Mouse (Mus musculus) adrenal gland, postnatal 14 days (tissue): ENCODE measurements around the gene Exoc3l2. TPM values are rescaled to one million over a fixed set of nuclear protein-coding genes. Genes with fewer than 3 reads are reported as not detected.
A peak's percentile ranks its signal among the peaks of the same experiment; 100 is the strongest.
"Not testable (repeated sequence)": the region's sequence is repeated elsewhere in the genome, so short reads cannot be mapped to it uniquely, and the experiment has no call there.

Experiments
- DNase-seq: peaks from one replicate; pipeline ENCODE4 v3.0.0; 2021; ENCODE audit warnings: mixed read lengths
- total RNA-seq: library from RNA; stranded (reverse); gene quantifications from 2 replicates; pipeline ENCODE4 v1.2.3, GENCODE M21; 2021

Gene Exoc3l2
- total RNA-seq, 1 experiment from 2014 or later, result 21.8 TPM

DNA sequence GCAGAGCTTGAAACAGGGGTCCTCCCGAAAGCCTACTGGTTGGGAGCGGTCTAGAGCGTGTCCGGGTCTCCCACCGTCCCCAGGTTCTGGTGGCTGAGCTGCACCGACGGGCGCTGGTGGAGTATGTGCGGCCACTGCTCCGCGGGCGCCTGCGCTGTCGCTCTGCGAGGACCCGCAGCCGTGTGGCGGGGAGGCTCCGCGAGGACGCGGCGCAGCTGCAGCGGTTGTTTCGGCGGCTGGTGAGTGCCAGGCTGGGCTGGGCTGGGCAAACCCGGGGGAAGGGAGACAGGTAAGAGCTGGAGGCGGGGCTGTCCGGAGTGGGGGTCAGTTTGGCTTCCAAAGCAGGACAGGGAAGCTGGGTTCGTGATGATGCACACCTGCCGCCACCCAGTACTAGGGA lies 26.4 kb downstream of the Exoc3l2 start:
- no peak for DNase-seq

DNA sequence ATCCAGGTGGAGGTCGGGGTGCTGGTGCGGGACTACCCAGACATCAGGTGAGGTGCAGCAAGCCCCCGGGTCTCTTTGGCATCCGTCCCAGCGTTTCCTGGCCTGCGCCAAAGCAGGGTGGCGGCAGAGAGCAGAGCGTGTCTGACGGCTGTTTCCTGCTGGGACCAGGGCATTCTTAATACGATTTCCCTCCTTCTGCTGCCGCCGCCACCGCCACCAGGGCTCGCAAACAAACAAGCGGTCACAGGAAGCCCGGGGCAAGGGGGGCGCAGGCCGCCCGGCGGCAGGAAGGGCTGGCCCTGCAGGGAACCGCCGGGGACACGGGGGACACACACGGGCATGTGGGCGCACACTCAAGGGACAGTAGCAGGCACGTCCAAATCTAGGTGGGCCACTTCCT lies 28.6 kb downstream of the Exoc3l2 start:
- peak; percentile 81 for DNase-seq

DNA sequence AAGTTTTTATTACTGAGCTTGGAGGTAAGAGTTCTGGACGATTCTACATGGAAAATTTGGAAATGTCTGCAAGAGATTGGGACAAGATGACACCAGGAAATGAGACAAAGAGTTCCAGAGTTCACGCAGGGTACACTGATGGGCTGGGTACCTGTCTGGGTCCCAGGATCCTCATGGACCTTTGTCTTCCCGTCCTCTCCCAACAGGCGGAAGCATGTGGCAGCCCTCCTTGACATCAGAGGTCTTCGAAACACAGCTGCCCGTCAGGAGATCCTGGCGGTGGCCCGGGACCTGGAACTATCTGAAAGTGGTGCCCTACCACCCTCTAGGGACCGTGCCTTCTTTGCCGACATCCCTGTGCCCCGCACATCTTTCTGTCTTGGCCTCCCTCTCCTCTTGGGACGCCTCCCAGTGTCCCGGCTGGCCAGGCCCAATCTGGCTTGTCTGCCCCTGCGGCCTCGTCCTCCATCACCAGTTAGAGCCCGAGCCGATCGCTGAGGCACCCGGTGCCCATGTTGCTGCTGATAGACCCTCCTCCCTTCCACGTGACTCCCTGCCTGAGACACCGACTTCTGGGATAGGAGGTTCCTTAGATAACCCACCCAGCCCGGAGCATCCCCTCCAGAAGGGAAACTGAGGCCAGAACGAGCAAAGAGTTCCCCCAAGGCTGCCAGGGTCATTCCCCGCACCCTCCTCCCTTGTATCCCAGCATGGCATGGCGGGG lies 31.8 kb downstream of the Exoc3l2 start:
- DNase-seq, result peak; percentile 49

DNA sequence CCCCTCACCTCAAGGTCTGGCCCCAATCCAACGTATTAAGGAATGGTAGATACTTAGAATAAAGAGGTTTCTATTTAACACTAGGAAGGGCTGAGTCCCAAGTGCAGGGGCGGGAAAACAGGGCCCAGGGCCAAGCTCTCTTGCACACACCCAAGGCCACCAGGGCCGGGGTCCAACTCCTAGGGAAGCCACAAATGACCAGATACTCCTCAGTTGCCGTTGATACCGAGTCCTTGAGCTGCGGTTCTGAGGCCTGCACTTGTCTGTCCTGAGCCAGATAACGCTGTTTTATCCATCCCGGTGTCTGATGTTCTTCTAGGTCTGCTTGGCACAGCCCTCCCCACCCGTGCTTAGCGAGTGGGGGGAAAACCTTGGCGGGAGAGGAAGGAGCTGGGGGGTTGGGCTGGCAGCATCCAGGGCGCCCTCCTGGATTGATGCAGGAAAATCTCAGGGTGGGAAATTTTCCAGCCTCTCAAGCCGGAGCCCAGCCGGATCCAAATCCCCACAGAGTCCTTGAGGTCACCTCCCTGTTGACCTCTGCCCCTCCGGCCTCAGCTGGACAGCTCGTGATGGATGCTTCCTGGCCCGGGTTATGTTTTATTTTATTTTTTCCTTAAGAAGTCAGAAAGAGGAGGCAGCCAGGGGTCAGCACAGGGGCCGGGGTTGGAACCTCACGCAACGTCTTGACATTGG lies 32.5 kb downstream of the Exoc3l2 start:
- DNase-seq, result peak; percentile 84

DNA sequence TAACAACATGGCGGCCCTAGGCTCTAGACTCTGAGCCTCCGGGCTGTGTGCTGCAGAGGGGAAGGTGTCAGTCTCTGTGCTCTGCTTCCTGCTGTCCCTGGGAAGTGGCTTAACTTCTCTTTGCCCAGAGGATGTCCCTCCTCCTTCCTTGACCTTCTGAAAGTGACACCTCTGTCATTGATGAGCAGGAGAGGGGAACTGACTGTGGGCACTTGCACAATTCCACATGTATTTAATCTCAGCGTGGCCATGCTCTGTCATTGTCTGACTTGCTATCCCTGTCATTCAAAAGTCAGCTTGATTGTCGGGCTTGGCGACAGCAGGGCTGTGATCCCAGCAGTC lies 33.1 kb downstream of the Exoc3l2 start:
- DNase-seq, result no peak

DNA sequence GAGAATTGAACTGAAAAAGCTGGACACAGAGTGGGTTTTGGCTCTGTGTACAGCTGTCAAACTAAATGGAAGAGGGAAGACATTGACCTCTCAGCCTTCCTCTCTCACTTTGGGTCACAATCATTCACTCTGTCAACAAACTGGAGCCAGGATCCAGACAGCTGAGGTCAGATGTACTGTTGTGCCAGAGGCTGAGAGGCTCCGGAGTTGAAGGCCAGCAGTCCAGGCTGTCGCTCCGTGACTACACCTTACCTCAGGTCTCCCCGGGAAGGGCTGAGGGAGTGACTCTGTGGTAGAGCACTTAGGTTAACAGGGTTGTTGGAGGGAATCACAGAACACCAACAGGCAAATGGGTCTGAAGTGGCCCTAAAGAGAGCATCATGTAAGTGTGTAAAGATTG lies 35.2 kb downstream of the Exoc3l2 start:
- DNase-seq, result peak; percentile 70

DNA sequence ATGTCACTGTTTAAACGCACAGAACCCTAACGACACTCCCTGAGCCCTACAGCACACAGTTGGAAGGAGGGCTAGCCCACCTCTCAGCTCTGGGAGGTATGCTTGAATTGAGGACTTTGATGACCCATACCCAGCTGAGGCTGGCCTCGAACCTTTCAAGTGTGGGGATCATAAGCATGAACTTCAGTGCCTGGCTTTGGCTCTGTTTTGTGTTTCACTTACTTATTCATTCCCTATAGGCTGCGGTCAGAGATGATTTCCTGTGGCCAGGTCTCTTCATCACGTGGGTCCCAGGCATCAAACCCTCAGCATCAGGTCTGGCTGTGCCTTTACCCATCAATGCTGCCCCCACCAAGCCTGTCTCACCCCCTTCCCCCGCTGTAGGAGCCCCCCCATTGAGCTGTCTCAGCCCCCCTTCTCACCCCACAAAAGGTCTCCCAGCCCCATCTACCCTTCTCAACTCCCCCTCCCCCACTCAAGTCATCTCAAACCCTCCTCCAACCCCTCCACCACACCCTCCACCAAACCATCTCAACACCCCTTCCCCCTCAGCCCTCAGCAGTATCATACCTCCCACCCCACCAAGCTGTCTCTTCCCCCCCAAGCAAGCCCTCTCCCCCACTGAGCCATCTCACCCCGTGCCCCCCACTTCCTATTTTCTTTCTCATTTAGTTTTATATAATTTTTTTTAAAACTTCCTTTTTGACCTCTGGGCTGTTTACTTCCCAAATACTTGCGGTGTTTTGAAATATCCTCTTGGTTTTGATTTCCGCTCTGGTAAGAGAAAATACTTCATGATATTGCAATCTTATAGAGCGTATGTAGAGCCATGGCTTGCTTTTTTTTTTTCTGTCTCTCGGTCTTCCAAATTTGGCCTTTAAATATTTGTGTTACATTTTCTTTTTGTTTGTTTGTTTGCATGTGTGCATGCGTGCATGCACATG lies 37.6 kb downstream of the Exoc3l2 start:
- no peak for DNase-seq

DNA sequence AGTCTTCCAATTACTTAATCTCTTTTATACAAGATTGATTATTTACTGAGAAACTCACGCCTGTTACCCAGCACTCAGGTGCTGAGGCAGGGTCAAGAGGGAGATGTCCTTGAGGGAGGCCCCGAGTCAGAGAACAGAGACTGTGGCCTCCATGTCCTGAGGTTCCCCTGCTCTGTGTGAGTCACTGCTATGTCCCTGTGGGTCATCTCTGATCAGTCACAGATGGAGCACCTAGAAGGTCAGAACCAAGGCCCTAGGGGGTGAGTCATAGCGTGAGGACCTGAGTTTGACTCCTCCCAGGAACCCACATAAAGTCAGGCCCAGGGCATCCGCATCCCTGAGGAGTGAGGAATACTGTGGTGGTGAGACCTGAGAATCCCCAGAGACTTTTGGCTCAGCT lies 38.5 kb downstream of the Exoc3l2 start:
- peak; percentile 83 for DNase-seq

DNA sequence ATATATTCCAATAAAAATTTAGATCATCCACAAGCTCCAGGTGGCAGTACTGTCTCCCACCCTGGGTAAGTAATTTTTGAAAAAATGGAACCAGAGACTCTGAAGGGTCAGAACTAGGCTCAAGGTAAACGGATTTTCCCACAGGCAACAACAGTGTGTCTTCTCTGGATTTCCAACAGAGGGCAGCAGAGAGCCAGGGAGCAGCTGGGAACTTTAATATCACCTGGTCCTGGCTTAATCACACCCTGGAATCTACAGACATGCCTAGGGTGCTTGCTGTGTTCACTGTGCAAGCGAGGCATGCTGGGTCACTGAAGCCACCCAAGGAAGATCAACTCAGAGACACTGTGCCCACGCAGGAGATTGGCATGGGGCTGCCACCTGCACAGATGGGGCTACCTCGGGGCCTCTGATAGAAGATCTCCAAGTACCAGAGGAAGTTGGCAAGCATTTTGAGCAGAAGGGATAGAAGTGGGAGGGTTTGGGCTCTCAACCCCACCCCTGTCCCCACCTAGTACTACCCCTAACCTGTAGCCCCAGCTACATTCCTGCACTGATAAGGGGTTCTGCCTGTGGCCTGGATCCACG lies 40.4 kb downstream of the Exoc3l2 start:
- peak; percentile 77 for DNase-seq

DNA sequence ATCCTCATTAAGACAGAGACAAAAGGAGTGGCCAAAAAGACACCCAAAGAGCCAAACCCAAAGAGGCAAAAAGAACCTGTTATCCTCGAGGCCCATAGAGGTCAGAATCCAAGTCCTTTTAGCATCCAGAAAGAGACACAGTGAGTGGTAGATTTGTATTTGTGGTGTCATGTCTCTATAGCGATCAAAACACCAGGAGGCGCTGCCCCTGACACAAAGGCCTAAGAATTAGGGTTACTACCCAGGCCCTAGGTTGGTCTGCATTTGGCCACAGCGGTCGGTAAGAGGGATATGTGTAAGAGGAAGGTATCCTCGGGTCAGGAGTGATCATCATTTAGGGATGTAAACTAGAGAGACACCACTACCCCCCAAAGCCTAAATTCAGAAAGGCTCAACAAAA lies 43.2 kb downstream of the Exoc3l2 start:
- DNase-seq, result no peak

DNA sequence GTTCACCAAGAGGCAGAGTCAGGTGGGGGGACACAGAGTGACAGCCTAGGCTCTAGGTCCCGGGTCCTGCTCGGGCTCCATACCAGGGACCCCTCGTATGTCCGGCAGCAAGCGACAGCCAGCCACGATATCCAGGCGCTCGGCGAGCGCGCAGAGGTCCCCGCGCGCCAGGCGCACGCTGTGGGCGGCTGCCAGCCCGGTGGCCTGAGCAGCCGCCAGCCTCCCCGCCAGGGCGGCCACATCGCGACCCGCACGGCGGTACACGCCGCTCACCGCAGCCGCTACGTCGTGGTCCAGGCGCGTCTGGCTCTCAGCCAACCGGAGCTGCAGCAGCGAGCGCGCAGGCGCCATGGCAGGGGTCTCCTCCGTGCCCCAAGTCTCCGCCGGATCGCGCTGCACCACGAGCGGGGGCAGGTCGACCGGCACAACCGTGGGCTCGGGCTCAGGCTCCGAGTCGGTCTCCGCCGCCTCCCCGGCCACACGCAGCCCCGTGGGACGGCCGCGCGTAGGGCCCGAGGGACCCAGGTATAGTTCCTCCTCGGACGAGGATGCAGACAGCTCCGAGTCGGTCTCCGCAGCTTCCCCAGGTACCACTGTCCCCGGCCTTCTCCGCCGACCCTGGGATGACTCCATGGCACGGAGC lies 44.0 kb downstream of the Exoc3l2 start:
- peak; percentile 76 for DNase-seq

DNA sequence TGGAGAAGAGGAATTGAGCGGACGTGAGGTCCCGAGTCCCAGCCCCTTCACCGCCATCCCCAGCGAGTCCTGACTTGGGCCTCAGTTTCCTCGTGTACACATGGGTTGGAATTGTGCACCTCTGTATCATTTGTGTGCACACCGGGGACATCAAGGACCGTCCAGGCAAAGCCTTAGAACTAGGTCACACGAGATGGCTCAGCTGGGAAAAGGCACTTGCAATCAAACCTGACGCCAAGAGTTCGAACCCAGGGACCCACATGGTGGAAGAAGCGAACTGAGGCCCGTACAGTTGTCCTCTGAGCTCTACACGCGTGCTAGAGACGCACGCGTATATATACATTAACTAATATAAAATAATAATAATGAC lies 44.5 kb downstream of the Exoc3l2 start:
- DNase-seq, result no peak

DNA sequence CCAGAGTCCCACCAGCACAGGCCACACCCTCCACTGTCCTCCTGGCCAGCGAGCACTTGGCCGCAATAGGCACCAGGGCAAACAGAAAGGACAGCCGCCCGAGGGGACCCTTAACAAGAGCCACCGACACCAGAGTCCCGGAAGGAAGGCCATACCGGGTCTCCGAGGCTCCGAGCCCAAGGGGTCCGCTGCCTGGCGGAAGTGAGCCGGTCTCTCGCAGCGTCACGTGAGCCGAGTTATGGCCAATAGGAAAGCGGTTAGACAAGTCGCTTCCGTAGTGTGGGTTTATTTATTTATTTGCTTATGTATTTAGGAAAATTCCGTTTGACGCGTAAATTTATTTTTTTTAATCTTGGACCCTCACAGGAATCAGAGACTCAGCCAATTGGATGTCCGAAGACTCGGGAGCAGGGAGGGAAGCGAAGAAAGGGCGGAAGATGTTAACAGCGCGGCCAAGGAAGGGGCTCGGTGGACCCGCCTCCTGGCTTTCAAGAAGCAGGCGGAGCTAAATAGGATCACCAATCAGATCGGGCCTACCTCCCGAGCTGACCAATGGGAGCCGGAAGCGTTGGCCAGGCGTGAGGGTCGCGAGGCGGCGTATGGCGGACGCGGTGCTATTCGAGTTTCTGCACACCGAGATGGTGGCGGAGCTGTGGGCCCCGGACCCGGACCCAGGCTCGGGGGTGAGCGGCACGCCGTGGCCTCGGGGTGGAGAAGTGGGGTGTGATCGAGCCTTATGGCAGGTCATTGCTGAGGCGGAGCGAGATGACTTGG lies 45.2 kb downstream of the Exoc3l2 start, which contains the start of the genes Bloc1s3 and Trappc6a:
Gene Bloc1s3, minus strand, starts transcription at position 218 of the 774 bp plus-strand sequence.
Gene Trappc6a, plus strand, starts transcription at position 246 of the 774 bp plus-strand sequence.
- DNase-seq, result peak; percentile 95

DNA sequence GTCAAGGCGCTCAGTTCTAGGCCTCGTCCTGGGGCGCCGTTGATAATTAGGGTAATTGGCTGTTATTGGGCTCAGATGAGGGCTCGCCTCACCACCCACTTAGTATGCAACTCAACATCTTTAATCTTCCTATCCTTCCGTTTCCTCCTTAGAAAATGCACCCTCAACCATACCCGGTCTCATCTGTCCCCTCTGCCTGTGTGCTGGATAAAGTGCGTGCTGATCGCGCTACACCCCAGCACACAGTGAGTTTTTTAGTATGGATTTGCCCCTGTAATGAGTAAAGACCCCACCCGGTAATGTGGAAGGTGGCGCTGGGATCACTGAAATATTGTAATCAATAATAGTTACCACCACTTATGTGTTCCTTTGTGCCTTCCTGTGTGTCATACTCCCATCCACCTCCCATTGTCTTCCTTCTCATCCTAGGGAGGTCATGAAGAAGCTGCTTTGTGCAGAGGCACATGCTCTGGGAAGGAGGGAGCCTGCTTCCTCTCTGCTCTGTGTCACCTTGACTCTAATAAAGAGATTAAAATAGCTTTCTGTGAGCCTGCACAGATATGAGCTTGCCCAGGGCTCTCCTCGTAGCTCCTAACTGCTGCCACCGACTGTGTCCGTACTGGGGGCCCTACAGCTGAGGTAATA lies 45.9 kb downstream of the Exoc3l2 start:
- no peak for DNase-seq

DNA sequence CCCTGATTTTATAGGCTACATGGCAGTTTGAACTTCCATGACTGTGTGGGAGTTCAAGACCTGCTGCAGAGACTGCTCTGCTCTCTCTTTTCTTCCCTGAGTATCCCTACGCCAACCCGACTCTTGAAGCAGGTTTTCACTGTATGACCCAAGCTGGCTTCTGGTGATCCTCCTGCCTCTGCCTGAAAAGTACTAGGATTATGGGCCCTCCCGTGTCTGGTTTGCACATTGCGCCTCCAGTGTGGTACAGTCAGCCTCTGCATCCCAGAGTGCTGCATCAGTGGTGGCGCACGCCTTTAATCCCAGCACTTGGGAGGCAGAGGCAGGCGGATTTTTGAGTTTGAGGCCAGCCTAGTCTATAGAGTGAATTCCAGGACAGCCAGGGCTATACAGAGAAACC lies 46.7 kb downstream of the Exoc3l2 start:
- no peak for DNase-seq

DNA sequence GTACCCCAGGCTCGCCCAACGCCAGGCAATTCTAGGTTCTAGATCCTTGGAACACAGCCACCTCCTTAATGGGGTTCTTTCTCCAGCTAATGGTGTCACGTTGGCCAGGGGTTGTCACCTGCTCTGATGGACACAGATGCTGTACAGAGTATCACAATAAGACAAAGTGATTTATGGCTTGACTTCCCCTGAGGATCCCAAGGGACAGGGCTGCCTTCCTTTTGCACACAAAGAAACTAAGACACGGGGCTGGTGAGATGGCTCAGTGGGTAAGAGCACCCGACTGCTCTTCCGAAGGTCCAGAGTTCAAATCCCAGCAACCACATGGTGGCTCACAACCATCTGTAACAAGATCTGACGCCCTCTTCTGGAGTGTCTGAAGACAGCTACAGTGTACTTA lies 48.8 kb downstream of the Exoc3l2 start:
- not testable (repeated sequence) for DNase-seq

DNA sequence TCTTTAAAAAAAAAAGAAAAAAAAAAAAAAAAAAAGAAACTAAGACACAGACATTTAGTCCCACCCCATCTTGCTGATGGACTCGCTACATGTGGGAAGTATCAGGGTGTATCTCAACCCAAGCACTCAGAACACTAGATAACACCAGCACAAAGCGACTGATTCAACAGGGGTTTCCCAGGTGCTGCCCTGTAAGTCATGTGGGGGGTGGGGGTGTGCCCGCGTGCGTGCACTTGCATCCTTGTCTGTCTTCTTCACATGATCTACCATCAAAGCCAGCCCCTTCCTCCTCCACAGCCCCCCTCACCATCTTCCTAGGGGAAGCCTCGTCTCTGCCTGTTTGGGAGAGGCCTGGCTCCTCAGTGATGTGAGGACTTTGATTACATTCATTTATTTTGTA lies 49.2 kb downstream of the Exoc3l2 start:
- DNase-seq, result no peak

DNA sequence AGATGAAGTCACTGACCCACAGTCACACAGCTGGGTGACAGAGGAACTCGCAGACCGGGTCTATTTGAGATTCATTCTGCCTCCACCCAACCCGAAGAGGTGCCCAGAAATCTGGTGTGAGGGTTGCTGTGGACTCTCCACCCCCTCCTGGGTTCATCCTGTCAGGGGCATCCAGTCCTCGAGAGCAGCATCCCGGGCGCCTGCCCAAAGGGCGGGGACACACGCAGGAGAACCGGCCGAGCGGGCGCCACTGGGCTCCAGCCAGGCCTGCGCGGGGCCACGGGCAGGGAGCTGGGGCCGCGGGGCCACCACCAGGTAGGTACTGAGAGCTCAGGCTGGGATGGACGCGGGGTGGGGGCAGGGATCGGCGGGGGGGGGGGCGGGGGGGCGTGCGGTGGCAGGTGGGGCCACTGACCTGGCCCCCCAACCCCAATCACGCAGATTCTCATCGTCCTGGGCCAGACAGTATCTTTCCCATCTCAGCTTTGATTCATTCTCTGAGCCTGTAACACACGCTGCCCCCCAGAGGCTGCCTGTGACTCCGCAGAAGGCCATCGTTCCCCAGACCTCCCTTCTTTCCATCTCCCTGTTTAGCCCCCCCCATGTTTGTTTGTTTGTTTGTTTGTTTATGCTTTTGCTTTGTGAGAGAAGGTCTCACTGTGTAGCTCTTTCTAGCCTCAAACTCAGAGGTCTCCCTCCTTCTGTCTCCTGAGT lies 54.7 kb downstream of the Exoc3l2 start, which contains the start of gene Nkpd1:
Gene Nkpd1, plus strand, starts transcription at position 187 of the 714 bp plus-strand sequence.
- peak; percentile 54 for DNase-seq

DNA sequence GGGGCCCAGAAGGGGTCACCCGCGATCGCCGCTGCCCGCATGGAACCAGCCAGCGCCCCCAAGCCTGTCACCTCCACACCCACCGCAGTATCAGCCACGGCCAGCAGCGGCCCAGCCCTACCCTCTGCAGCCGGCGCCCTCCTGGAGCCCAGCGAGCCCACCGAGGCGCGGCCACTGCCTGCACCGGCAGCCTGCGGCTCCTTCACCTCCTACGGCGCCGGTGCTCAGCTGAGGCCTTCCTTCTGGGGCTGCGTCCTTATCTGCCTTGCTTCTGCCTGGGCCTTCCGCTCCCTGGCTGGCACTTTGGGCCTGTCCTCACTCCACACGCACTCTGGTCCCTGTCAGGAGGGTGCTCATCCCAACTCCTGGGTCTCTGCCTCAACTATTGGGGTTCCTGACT lies 56.9 kb downstream of the Exoc3l2 start:
- no peak for DNase-seq
